Mouse (Mus musculus): ENCODE measurements at regions not wholly inside any gene's neighbourhood (a gene's known extent, or its start where the extent isn't known, plus 50 kb on each side); places are given as distances from the start of the nearest gene placed in this dataset.

- no peak for TF ChIP-seq POLR2A (IDR thresholded peaks at IDR 0.05; ENCODE audit: borderline replicate concordance, extremely low read depth, insufficient read depth, insufficient read length)
- Histone ChIP-seq H3K27ac (replicated peaks; ENCODE audit: low read depth, low read length) (no peak overlapping the region), H3K27me3 (ENCODE audit: control insufficient read depth, insufficient read depth, low read length) (no peaks in the 10 kb centered on the region), H3K4me2 (replicated peaks; ENCODE audit: low read depth, low read length, severe bottlenecking) (no peak overlapping the region), H3K36me3 (ENCODE audit: control insufficient read depth, insufficient read depth, low read length) (no peaks in the 10 kb centered on the region), H3K4me1 (ENCODE audit: control insufficient read depth, insufficient read depth, low read length) (no peaks in the 10 kb centered on the region), H3K9ac (ENCODE audit: low read depth, low read length, severe bottlenecking) (no peak overlapping the region), H3K9me3 (ENCODE audit: control insufficient read depth, low read length) (no peaks in the 10 kb centered on the region; the same call in 1 of the 2 replicates), H3K4me3 (replicated peaks; ENCODE audit: low read length) (no peak overlapping the region)
- WGBS, result 54% methylated on average over 9 of the region's 9 CpGs
- ATAC-seq (ENCODE audit: low FRiP score, low read depth) (peak; percentile 37; the same call in 1 of the 2 replicates), DNase-seq (ENCODE audit: low spot score) (peak; percentile 68)
Observed at GRCm38 (mm10) chr17:68176611-68177165, 96.9 kb upstream of the L3mbtl4 start.

GRCm38 (mm10) chr17:68177835-68178234, 95.8 kb upstream of the L3mbtl4 start:
- Histone ChIP-seq H3K36me3 (ENCODE audit: control insufficient read depth, insufficient read depth, low read length) (no peaks in the 10 kb centered on the region), H3K27me3 (ENCODE audit: control insufficient read depth, insufficient read depth, low read length) (no peaks in the 10 kb centered on the region), H3K4me3 (replicated peaks; ENCODE audit: low read length) (no peak overlapping the region), H3K27ac (replicated peaks; ENCODE audit: low read depth, low read length) (no peak overlapping the region), H3K4me2 (replicated peaks; ENCODE audit: low read depth, low read length, severe bottlenecking) (no peak overlapping the region), H3K9ac (ENCODE audit: low read depth, low read length, severe bottlenecking) (no peak overlapping the region), H3K4me1 (ENCODE audit: control insufficient read depth, insufficient read depth, low read length) (no peaks in the 10 kb centered on the region), H3K9me3 (ENCODE audit: control insufficient read depth, low read length) (no peaks in the 10 kb centered on the region; the same call in 1 of the 2 replicates)
- TF ChIP-seq POLR2A (IDR thresholded peaks at IDR 0.05; ENCODE audit: borderline replicate concordance, extremely low read depth, insufficient read depth, insufficient read length), result no peak
- WGBS, result 18% methylated on average over 2 of the region's 2 CpGs
- DNase-seq (ENCODE audit: low spot score), result peak; percentile 34
- ATAC-seq (ENCODE audit: low FRiP score, low read depth), result no peak

GRCm38 (mm10) chr17:68185385-68185784, 88.2 kb upstream of the L3mbtl4 start:
- Histone ChIP-seq H3K4me1 (ENCODE audit: control insufficient read depth, insufficient read depth, low read length) (no peaks in the 10 kb centered on the region), H3K4me2 (replicated peaks; ENCODE audit: low read depth, low read length, severe bottlenecking) (no peak overlapping the region), H3K9me3 (ENCODE audit: control insufficient read depth, low read length) (no peaks in the 10 kb centered on the region), H3K27ac (replicated peaks; ENCODE audit: low read depth, low read length) (no peak overlapping the region), H3K36me3 (ENCODE audit: control insufficient read depth, insufficient read depth, low read length) (no peaks in the 10 kb centered on the region), H3K9ac (ENCODE audit: low read depth, low read length, severe bottlenecking) (no peak overlapping the region), H3K4me3 (replicated peaks; ENCODE audit: low read length) (no peak overlapping the region), H3K27me3 (ENCODE audit: control insufficient read depth, insufficient read depth, low read length) (no peaks in the 10 kb centered on the region)
- DNase-seq (ENCODE audit: low spot score), result no peak
- WGBS, result 50% methylated on average over 2 of the region's 2 CpGs
- TF ChIP-seq POLR2A (IDR thresholded peaks at IDR 0.05; ENCODE audit: borderline replicate concordance, extremely low read depth, insufficient read depth, insufficient read length), result no peak
- ATAC-seq (ENCODE audit: low FRiP score, low read depth), result no peak

GRCm38 (mm10) chr17:68189888-68190287, 83.7 kb upstream of the L3mbtl4 start:
- WGBS, result 85% methylated on average over 4 of the region's 4 CpGs
- Histone ChIP-seq H3K4me2 (replicated peaks; ENCODE audit: low read depth, low read length, severe bottlenecking) (no peak overlapping the region), H3K27ac (replicated peaks; ENCODE audit: low read depth, low read length) (no peak overlapping the region), H3K9me3 (ENCODE audit: control insufficient read depth, low read length) (no peaks in the 10 kb centered on the region), H3K9ac (ENCODE audit: low read depth, low read length, severe bottlenecking) (no peak overlapping the region), H3K4me1 (ENCODE audit: control insufficient read depth, insufficient read depth, low read length) (no peaks in the 10 kb centered on the region), H3K36me3 (ENCODE audit: control insufficient read depth, insufficient read depth, low read length) (no peaks in the 10 kb centered on the region), H3K27me3 (ENCODE audit: control insufficient read depth, insufficient read depth, low read length) (no peaks in the 10 kb centered on the region), H3K4me3 (replicated peaks; ENCODE audit: low read length) (no peak overlapping the region)
- no peak for TF ChIP-seq POLR2A (IDR thresholded peaks at IDR 0.05; ENCODE audit: borderline replicate concordance, extremely low read depth, insufficient read depth, insufficient read length)
- DNase-seq (ENCODE audit: low spot score), result no peak
- no peak for ATAC-seq (ENCODE audit: low FRiP score, low read depth)

GRCm38 (mm10) chr17:68205545-68205944, 68.1 kb upstream of the L3mbtl4 start:
- no peak overlapping the region for H3K27ac ChIP-seq (replicated peaks; ENCODE audit: low read depth, low read length)
- TF ChIP-seq POLR2A (IDR thresholded peaks at IDR 0.05; ENCODE audit: borderline replicate concordance, extremely low read depth, insufficient read depth, insufficient read length), result no peak
- no peak overlapping the region for H3K4me3 ChIP-seq (replicated peaks; ENCODE audit: low read length)
- ATAC-seq (ENCODE audit: low FRiP score, low read depth), result no peak
- H3K9me3 ChIP-seq (ENCODE audit: control insufficient read depth, low read length), result no peaks in the 10 kb centered on the region
- H3K4me1 ChIP-seq (ENCODE audit: control insufficient read depth, insufficient read depth, low read length), result 0 out of 2 replicates have a peak, but pooled peaks cover 3% of the 10 kb centered on the region
- H3K36me3 ChIP-seq (ENCODE audit: control insufficient read depth, insufficient read depth, low read length), result no peaks in the 10 kb centered on the region
- H3K9ac ChIP-seq (ENCODE audit: low read depth, low read length, severe bottlenecking), result no peak overlapping the region
- DNase-seq (ENCODE audit: low spot score), result no peak
- WGBS, result 87% methylated on average over 4 of the region's 4 CpGs
- no peak overlapping the region for H3K4me2 ChIP-seq (replicated peaks; ENCODE audit: low read depth, low read length, severe bottlenecking)
- no peaks in the 10 kb centered on the region for H3K27me3 ChIP-seq (ENCODE audit: control insufficient read depth, insufficient read depth, low read length)

All from limb, embryonic 14.5 days (tissue).